Mouse (Mus musculus): ENCODE results near the gene Epas1. TPM values are rescaled to one million over a fixed set of nuclear protein-coding genes. Genes with fewer than 3 reads are reported as not detected.

Epas1 gene
- total RNA-seq, 2 experiments from 2014 or later, result 90.1 to 93.8 TPM

DNA sequence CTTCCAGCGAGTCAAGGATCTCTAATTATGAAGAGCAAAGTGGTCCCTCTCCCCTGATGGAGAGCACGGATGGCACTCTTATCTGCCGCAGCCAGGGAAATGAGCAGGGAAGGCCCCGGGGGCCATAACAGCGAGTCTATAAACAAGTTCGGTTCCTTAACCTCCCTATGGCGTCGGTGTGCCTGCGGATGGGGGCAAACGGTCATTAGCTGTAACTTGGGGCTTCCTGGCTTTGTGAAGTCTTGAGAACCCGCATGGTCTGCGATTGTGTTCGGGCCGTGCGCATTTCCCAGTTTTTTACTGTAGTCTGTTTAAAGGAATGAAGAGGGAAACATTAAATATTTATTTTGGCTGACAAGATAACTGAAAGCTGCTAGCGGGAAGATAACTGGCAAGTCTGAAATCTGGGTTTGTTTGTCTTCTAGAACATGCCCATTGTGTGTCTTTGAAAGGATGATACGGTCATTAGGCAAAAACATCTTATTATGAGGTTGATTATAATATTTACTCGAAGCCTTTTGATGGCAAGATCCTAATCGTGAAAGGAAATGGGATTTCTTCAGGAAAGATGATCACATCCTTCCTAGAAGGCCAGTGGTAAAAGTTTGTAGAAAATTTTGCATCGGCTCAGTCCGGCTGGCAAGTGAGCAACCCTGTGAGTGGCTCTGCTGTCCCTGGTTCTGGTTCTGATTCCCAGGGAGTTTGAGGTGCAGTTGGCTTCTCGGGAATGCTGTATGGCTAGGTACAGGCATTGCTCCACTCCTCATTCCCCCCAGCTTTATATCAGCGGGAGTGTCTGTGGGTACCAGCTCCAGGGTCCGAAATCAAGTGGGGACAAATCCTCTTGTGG, 61.7 kb downstream of the Epas1 start:
- no peak for DNase-seq (ENCODE audit: low spot score in 2 of 2)
- intact Hi-C loops (cut with DNase I), result loop anchor here (10.0 kb wide), 1 partner anchor 650 kb away; the partner anchor contains the start of gene Prkce

DNA sequence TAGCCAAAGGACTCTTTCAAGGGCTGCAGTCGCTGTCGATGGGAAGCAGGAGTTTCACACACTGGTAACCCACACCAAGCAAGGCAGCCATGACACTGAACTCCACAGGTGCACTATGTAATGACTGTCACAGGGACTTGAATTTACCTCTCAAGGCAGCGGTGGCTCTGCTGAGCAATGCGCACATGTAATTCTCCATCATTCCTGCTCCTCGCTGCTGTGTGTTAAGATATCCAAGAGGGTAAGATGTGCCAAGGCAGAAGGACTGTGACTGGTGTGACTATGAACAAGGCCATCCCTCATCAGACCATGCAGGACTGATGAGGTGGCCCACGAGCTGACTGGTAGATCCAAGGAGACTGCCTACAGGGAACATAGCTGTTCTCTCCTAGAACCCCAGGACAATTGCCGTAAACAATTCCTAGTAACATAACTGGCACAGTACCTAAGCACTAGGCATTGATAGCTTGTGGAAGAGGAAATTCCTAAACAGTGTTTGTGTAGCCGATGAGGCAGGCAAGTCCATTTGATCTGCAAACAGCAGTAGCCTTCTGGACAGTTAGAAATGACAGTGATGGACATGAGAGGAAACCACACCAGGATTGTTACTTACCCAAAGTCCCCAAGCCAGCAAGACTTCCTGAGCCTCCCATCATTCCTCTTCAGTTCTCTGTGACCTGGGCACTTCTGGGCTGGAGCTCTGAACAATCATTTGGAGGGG, 68.7 kb downstream of the Epas1 start:
- intact Hi-C loops (cut with DNase I), result no loop called here
- no peak for DNase-seq (ENCODE audit: low spot score in 2 of 2)

- no peak for DNase-seq (ENCODE audit: low spot score in 2 of 2)
- intact Hi-C loops (cut with DNase I), result no loop called here
Observed at GRCm38 (mm10) chr17:86824502-86825162, 71.1 kb downstream of the Epas1 start.

- DNase-seq (ENCODE audit: low spot score in 2 of 2), result no peak
- intact Hi-C loops (cut with DNase I), result no loop called here
Observed at GRCm38 (mm10) chr17:86825163-86825902, 71.8 kb downstream of the Epas1 start.

DNA sequence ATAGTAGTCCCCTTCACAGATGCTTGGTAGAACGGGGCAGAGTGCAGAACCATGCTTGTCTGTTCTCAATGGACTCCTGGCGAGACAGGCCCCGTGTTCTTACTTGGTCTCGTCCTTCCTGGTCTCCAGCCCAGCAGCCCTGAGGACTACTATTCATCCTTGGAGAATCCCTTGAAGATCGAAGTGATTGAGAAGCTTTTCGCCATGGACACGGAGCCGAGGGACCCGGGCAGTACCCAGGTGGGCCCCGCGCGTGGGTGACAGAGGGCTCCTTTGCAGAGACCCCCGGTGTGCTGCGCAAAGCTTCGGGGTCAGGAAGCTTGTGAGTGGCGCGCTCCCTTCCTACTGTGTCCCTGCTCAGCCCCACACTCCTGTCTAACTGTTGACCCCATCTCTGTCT, 72.9 kb downstream of the Epas1 start:
- intact Hi-C loops (cut with DNase I), result no loop called here
- no peak for DNase-seq (ENCODE audit: low spot score in 2 of 2)

DNA sequence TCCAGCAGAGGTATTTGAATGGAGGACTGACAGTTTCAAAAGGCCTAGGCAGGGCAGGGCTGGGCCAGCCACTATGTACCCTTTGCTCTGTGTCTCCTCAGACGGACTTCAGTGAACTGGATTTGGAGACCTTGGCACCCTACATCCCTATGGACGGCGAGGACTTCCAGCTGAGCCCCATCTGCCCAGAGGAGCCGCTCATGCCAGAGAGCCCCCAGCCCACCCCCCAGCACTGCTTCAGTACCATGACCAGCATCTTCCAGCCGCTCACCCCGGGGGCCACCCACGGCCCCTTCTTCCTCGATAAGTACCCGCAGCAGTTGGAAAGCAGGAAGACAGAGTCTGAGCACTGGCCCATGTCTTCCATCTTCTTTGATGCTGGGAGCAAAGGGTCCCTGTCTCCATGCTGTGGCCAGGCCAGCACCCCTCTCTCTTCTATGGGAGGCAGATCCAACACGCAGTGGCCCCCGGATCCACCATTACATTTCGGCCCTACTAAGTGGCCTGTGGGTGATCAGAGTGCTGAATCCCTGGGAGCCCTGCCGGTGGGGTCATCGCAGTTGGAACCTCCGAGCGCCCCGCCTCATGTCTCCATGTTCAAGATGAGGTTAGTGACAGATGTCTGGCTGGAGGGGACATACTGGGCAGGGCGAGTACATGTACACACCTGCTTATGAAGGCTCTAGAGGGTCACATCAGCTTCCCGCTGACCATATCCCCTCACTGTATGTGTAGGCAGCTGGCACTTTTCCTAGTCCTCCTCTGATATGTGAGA, 74.1 kb downstream of the Epas1 start:
- intact Hi-C loops (cut with DNase I), result no loop called here
- no peak for DNase-seq (ENCODE audit: low spot score in 2 of 2)

DNA sequence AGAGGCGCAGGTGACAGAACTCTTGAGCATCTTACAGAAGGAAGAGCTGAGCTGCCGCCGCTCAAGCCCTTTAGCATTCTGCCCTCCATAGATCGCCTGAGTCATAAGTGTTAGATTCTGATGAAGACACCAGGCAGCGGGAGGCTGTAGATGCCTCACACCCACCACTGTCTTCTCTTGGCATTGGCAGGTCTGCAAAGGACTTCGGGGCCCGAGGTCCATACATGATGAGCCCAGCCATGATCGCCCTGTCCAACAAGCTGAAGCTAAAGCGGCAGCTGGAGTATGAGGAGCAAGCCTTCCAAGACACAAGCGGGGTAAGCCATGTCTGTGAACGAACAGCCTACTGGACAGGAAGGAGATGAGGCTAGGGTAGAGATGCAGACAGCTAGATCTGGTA, 75.0 kb downstream of the Epas1 start:
- DNase-seq (ENCODE audit: low spot score in 2 of 2), result no peak
- intact Hi-C loops (cut with DNase I), result no loop called here

DNA sequence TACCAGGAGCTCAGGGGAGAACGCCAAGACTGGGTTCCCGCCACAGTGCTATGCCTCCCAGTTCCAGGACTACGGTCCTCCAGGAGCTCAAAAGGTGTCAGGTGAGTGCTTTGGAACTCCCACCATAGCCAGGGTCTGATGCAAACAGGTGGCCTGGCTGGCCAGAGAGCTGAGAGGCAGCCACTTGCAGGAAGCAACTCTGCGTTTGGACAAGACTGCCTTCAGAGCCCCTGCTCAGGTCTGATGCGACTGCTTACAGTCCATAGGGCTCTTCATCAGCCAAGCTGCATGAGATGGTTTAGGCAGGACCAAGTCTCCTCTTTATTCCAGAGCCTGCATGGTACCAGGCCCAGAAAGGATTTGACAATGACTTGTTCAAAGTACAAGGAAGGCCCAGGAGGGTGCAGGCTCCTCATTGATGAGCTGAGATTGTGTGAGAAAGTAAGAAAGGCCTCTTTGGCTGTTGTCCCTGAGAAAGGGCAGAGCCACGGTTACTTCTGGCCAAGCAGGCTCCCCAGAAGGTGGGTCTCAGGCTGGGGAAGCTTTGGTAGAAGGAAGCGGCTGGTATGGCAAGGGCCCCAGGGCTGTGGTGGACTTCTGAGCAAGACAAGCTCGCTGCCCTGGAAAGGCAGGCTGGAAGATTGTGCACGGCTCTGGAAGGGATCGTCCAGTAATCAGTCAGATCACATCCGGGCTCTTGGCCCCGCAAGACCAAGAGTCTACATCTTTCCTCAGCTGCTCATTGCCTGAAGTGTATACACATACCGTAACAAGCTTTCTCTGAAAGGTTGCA, 76.1 kb downstream of the Epas1 start:
- DNase-seq (ENCODE audit: low spot score in 2 of 2), result no peak
- intact Hi-C loops (cut with DNase I), result no loop called here

- no peak for DNase-seq (ENCODE audit: low spot score in 2 of 2)
- intact Hi-C loops (cut with DNase I), result no loop called here
Observed at GRCm38 (mm10) chr17:86830893-86831292, 77.4 kb downstream of the Epas1 start.

DNA sequence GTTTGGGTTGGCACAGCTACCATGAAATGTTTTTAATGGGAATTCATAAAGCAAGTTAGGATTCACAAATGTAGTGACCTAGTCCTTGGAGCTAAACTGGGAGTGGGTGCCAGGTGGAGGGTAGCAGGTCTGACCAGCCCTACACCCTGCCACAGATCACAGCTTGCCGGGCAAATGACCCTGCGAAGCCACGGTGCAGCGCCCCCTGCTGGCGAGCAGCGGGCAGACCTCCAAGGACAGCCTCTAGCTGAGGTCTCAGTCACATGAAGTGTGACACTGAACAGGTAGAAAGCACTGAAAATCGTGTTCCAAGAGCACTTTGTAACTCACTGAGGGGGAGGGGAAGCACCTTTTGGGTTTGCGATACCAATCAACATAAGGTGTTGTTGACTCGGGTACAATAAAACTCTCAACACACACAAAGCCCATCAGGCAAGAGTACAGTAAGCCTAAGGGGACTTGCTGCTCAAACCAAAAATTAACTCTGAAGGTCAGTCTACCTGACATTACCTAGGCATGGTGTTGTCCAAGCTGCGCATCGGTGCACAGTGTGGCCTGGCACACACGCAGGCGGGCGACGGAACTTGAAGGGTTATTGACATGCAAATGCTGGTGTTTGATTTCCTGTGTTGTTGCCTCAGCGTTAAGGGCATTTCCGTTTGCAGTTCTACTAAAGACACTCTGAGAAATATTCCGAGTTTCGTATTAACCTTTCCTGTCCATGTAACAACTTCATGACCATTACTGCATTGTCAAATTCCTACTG, 79.2 kb downstream of the Epas1 start:
- intact Hi-C loops (cut with DNase I), result no loop called here
- peak in 1 of 2 experiments; percentile 15 for DNase-seq (ENCODE audit: low spot score in 2 of 2)

DNA sequence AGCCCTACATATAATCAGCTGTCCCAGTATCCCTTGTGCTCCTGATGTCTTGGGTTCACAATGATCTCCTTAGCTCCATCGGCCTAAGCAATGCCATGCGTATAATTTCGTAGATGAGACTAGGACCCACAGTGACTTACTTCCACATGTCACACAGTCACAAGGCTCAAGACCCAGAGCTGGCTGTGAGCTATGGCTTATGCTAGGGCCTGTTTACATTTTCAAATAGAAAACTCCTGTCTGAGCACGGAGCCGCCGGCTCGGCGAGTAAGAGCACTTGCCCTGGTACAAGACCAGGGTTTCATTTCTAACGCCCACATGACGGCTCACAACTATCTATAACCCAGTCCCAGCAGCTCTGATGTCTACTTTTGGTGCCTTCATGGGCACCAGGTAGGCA, 80.4 kb downstream of the Epas1 start:
- intact Hi-C loops (cut with DNase I), result no loop called here
- no peak for DNase-seq (ENCODE audit: low spot score in 2 of 2)

DNA sequence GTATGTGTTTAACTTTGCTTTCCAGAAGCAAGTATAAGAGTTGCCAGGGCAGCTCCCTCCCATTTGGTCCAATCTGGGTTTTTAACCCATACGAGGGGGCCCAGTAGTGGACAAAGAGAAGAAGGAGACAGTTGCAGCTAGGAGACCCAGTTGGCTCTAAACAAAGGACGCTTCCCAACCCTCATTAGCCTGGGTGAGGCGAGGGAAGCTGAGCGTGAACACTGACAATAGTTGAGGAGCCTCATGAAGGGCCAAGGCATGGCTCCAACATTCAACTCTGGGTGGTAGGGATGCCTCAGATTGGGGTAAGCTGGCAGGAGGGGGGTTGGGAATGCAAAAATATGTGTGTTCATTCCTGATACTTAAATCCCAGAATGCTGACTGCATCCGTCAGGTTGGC, 85.8 kb downstream of the Epas1 start:
- intact Hi-C loops (cut with DNase I), result no loop called here
- DNase-seq (ENCODE audit: low spot score in 2 of 2), result no peak

DNA sequence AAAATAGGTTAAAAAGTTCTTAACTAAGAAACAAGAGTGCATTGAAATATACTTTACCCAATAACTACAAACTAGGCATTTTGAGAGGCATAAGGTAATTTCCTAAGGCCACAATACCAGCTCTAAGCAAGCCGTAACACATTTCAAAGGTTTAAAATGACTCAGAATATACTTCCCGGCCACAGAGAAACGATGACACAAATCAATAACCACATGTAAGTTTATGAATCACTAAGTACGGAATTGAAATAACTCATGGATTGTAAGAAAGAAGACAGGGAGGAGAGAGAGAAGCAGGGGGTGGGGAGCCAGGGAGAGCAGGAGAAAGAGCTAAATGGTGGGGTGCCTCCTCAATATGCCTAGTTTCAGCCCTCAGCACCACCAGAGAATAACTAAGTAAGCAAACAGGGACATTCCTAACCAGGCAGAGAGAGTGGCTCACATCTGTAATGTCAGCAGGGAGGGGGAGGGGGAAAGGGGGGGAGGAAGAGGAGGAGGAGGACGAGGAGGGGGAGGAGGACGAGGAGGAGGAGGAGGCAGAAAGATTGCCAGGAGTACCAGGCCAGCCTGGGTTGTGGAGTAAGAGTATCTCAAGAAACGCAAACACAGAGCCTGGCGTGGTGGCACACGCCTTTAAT, 97.3 kb downstream of the Epas1 start:
- DNase-seq (ENCODE audit: low spot score in 2 of 2), result no peak
- intact Hi-C loops (cut with DNase I), result no loop called here

DNA sequence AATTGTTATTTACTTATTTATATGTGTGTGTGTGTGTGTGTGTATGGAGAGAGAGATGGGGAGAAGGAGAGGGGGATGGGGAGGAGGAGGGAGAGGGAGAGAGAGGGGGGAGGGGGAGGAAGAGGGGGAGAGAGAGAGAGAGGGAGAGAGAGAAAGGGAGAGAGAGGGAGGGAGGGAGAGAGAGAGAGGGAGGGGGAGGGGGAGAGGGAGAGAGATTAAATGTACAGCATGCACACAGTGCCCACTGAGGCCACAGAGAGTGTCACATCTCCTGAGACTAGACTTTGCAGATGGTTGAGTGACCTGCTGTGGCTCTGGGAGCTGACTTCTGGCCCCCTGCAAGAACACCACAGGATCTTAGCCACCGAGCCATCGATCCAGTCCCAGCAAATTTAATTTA, 98.3 kb downstream of the Epas1 start:
- no peak for DNase-seq (ENCODE audit: low spot score in 2 of 2)
- intact Hi-C loops (cut with DNase I), result no loop called here

DNA sequence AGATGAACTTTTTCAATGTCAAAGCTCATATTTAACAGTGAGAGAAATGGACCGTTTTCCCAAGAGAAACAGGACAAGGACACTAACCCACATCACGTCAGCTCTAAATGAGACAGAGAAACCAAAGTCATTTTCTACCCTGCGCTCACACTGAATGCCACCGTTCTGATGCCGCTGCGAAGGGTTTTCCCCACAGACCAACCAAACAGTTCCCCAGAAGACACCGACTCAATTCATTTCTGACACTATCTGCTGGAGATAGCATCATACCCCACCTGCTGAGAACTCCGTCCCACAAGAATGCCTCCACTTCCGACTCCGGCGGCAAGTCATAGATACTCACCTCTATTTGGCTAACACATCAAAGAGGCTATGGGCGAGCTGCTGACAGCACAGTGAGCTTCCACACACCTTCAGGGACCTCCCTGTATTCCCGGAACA, 99.1 kb downstream of the Epas1 start:
- intact Hi-C loops (cut with DNase I), result no loop called here
- no peak for DNase-seq (ENCODE audit: low spot score in 2 of 2)

GRCm38 (mm10) chr17:86870586-86870985, 117.1 kb downstream of the Epas1 start:
- intact Hi-C loops (cut with DNase I), result no loop called here

DNA sequence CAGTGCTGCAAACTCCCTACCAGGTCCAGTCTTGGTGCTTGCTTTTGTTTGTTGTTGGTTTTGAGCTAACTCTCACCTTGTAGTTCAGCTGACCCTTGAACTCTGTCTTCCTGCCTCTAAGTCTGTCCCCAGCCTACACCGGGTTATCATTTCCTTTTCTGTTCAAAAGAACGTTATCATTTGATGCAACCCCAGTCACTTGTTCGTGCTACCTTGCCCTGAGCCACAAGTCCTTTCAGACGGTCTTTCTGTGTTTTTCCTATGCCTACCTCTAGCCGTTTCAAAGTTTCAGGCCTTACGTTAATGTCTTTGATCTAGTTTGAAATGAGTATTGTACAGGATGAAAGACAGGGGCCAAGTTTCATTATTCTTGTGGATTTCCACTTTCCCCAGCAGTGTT, 119.1 kb downstream of the Epas1 start:
- intact Hi-C loops (cut with DNase I), result no loop called here
- no peak for DNase-seq (ENCODE audit: low spot score in 2 of 2)

More at GRCm38 (mm10) chr17:86870586-86870985, 117.1 kb downstream of the Epas1 start:
- DNase-seq (ENCODE audit: low spot score in 2 of 2), result no peak

Measured in left cerebral cortex, postnatal 14 days (tissue).